Mouse (Mus musculus) MEL (cell line): ENCODE measurements around the gene Ctnnbl1. TPM values are rescaled to one million over a fixed set of nuclear protein-coding genes. Genes with fewer than 3 reads are reported as not detected.

Source experiments
- DNase-seq: peaks from one replicate; pipeline ENCODE4 v3.0.0; 2011; ENCODE audit warnings: low read depth, low spot score
- H3K27ac ChIP-seq: 2 replicates; pipeline ENCODE4 v1.5.1; 2012; ENCODE audit warnings: low read depth, mild to moderate bottlenecking, control low read depth, low read length, moderate library complexity; ENCODE audit not compliant: control insufficient read depth
- H3K27me3 ChIP-seq, 2 experiments: fragments of 150-350 bp in 1 of 2; sonication (generic) in 1 of 2; 2 replicates each; pipeline ENCODE4 v1.6.1; 2012; ENCODE audit warnings: low read length in 2 of 2, mild to moderate bottlenecking in 2 of 2, improper control_type of control experiment in 1 of 2, moderate library complexity in 1 of 2; ENCODE audit not compliant: insufficient read depth in 2 of 2, control insufficient read depth in 1 of 2
- H3K36me3 ChIP-seq, 2 experiments: 2 replicates each; pipeline ENCODE4 v1.6.1; 2012 to 2014; ENCODE audit warnings: low read length in 2 of 2, improper control_type of control experiment in 1 of 2, inconsistent platforms in 1 of 2, mild to moderate bottlenecking in 1 of 2; ENCODE audit not compliant: insufficient read depth in 2 of 2, control insufficient read depth in 1 of 2
- H3K4me1 ChIP-seq, 2 experiments: fragments of 150-350 bp in 1 of 2; sonication (generic) in 1 of 2; 2 replicates each; pipeline ENCODE4 v1.6.1; 2012; ENCODE audit warnings: low read length in 2 of 2, improper control_type of control experiment in 1 of 2, mild to moderate bottlenecking in 1 of 2; ENCODE audit not compliant: insufficient read depth in 2 of 2, control insufficient read depth in 1 of 2
- H3K4me3 ChIP-seq, 2 experiments: fragments of 150-350 bp in 1 of 2; sonication (generic) in 1 of 2; 2 replicates each; pipeline ENCODE4 v1.5.1; 2012; ENCODE audit warnings: low read depth in 2 of 2, low read length in 2 of 2, mild to moderate bottlenecking in 2 of 2, moderate library complexity in 2 of 2, control low read depth in 1 of 2, improper control_type of control experiment in 1 of 2; ENCODE audit not compliant: control insufficient read depth in 1 of 2, insufficient read depth in 1 of 2
- H3K79me2 ChIP-seq: 2 replicates; pipeline ENCODE4 v1.6.1; 2012; ENCODE audit warnings: mild to moderate bottlenecking, low read length, moderate library complexity; ENCODE audit not compliant: control insufficient read depth, poor library complexity, insufficient read depth
- H3K9ac ChIP-seq: 2 replicates; pipeline ENCODE4 v1.6.1; 2012; ENCODE audit warnings: low read depth, mild to moderate bottlenecking, control low read depth, low read length, moderate library complexity; ENCODE audit not compliant: control insufficient read depth, poor library complexity, severe bottlenecking
- H3K9me3 ChIP-seq: fragments of 150-350 bp; sonication (generic); replicated peaks from 2 replicates; pipeline ENCODE4 v1.6.1; 2012; ENCODE audit warnings: mild to moderate bottlenecking, low read length, improper control_type of control experiment, moderate library complexity; ENCODE audit not compliant: insufficient read depth
- BHLHE40 ChIP-seq: IDR thresholded peaks from 2 replicates; pipeline ENCODE4 v1.6.1; 2012; ENCODE audit warnings: low read depth, mild to moderate bottlenecking, inconsistent platforms, low read length, improper control_type of control experiment, borderline replicate concordance
- CHD2 ChIP-seq: IDR thresholded peaks from 2 replicates; pipeline ENCODE4 v1.6.1; 2011; ENCODE audit warnings: low read length, improper control_type of control experiment
- CTCF ChIP-seq, 3 experiments: IDR thresholded peaks in 2 of 3; conservative IDR thresholded peaks in 1 of 3; 2 replicates each; pipeline ENCODE4 v1.5.1; 2011 to 2012; ENCODE audit warnings: low read length in 3 of 3, low read depth in 2 of 3, mild to moderate bottlenecking in 2 of 3, improper control_type of control experiment in 1 of 3, inconsistent platforms in 1 of 3, mixed read lengths in 1 of 3, moderate library complexity in 1 of 3; ENCODE audit not compliant: control insufficient read depth in 1 of 3, insufficient read depth in 1 of 3, poor library complexity in 1 of 3, severe bottlenecking in 1 of 3
- E2F4 ChIP-seq: IDR thresholded peaks from 2 replicates; pipeline ENCODE4 v1.6.1; 2011; ENCODE audit warnings: low read depth, low read length, improper control_type of control experiment, borderline replicate concordance
- EP300 ChIP-seq, 2 experiments: IDR thresholded peaks; 2 replicates each; pipeline ENCODE4 v1.6.1; 2011; ENCODE audit warnings: improper control_type of control experiment in 2 of 2, low read length in 2 of 2, low read depth in 1 of 2, mild to moderate bottlenecking in 1 of 2
- ETS1 ChIP-seq: IDR thresholded peaks from 2 replicates; pipeline ENCODE4 v1.6.1; 2012; ENCODE audit warnings: low read depth, mild to moderate bottlenecking, inconsistent platforms, low read length, improper control_type of control experiment, moderate library complexity
- GATA1 ChIP-seq: IDR thresholded peaks from 2 replicates; pipeline ENCODE4 v1.6.1; 2011; ENCODE audit warnings: low read depth, low read length, improper control_type of control experiment
- HCFC1 ChIP-seq: IDR thresholded peaks from 2 replicates; pipeline ENCODE4 v1.6.1; 2012; ENCODE audit warnings: low read depth, mild to moderate bottlenecking, inconsistent platforms, low read length, improper control_type of control experiment, moderate library complexity
- JUND ChIP-seq: IDR thresholded peaks from 2 replicates; pipeline ENCODE4 v1.6.1; 2011; ENCODE audit warnings: low read depth, mild to moderate bottlenecking, improper control_type of control experiment, low read length
- KAT2A ChIP-seq: conservative IDR thresholded peaks from 2 replicates; pipeline ENCODE4 v1.6.1; 2012; ENCODE audit warnings: low read depth, low read length, improper control_type of control experiment, inconsistent platforms
- MAZ ChIP-seq: IDR thresholded peaks from 2 replicates; pipeline ENCODE4 v1.6.1; 2012; ENCODE audit warnings: low read depth, mild to moderate bottlenecking, inconsistent platforms, low read length, improper control_type of control experiment
- MEF2A ChIP-seq: IDR thresholded peaks from 2 replicates; pipeline ENCODE4 v1.6.1; 2014; ENCODE audit warnings: low read depth, mild to moderate bottlenecking, inconsistent platforms, low read length, improper control_type of control experiment; ENCODE audit not compliant: poor library complexity, insufficient replicate concordance, severe bottlenecking; ENCODE audit errors: extremely low read depth
- MXI1 ChIP-seq: IDR thresholded peaks from 2 replicates; pipeline ENCODE4 v1.6.1; 2011; ENCODE audit warnings: mild to moderate bottlenecking, low read depth, low read length, improper control_type of control experiment
- MYB ChIP-seq: IDR thresholded peaks from 2 replicates; pipeline ENCODE4 v1.6.1; 2011; ENCODE audit warnings: mild to moderate bottlenecking, low read depth, low read length, improper control_type of control experiment
- MYC ChIP-seq: IDR thresholded peaks from 2 replicates; pipeline ENCODE4 v1.6.1; 2011; ENCODE audit warnings: low read depth, mild to moderate bottlenecking, low read length, improper control_type of control experiment, moderate library complexity
- NELFE ChIP-seq: IDR thresholded peaks from 2 replicates; pipeline ENCODE4 v1.6.1; 2011; ENCODE audit warnings: low read depth, low read length, improper control_type of control experiment
- NRF1 ChIP-seq: IDR thresholded peaks from 2 replicates; pipeline ENCODE4 v1.6.1; 2014; ENCODE audit warnings: low read depth, mild to moderate bottlenecking, inconsistent platforms, low read length, improper control_type of control experiment, moderate library complexity; ENCODE audit not compliant: poor library complexity, insufficient read depth, severe bottlenecking
- POLR2A ChIP-seq, 2 experiments: IDR thresholded peaks; 2 replicates each; pipeline ENCODE4 v1.6.1; 2011 to 2012; ENCODE audit warnings: low read length in 2 of 2, mild to moderate bottlenecking in 2 of 2, control low read depth in 1 of 2, improper control_type of control experiment in 1 of 2, low read depth in 1 of 2, moderate library complexity in 1 of 2; ENCODE audit not compliant: control insufficient read depth in 1 of 2, insufficient read depth in 1 of 2, poor library complexity in 1 of 2
- POLR2AphosphoS2 ChIP-seq: IDR thresholded peaks from 2 replicates; pipeline ENCODE4 v1.6.1; 2011; ENCODE audit warnings: low read length, improper control_type of control experiment
- RAD21 ChIP-seq: IDR thresholded peaks from 2 replicates; pipeline ENCODE4 v1.6.1; 2011; ENCODE audit warnings: mild to moderate bottlenecking, low read depth, low read length, improper control_type of control experiment
- SIN3A ChIP-seq: IDR thresholded peaks from 2 replicates; pipeline ENCODE4 v1.6.1; 2012; ENCODE audit warnings: low read length, improper control_type of control experiment, inconsistent platforms
- SMC3 ChIP-seq: IDR thresholded peaks from 2 replicates; pipeline ENCODE4 v1.6.1; 2011; ENCODE audit warnings: low read depth, low read length, improper control_type of control experiment
- TAL1 ChIP-seq: IDR thresholded peaks from 2 replicates; pipeline ENCODE4 v1.6.1; 2012; ENCODE audit warnings: mild to moderate bottlenecking, inconsistent platforms, low read length, moderate library complexity, mixed read lengths
- TBP ChIP-seq: IDR thresholded peaks from 2 replicates; pipeline ENCODE4 v1.8.0; 2011; ENCODE audit warnings: low read depth, low read length, improper control_type of control experiment
- USF1 ChIP-seq: IDR thresholded peaks from 2 replicates; pipeline ENCODE4 v1.6.1; 2014; ENCODE audit warnings: low read depth, mild to moderate bottlenecking, inconsistent platforms, low read length, improper control_type of control experiment, moderate library complexity
- USF2 ChIP-seq, 2 experiments: IDR thresholded peaks; 2 replicates each; pipeline ENCODE4 v1.6.1; 2011 to 2012; ENCODE audit warnings: improper control_type of control experiment in 2 of 2, low read length in 2 of 2, borderline replicate concordance in 1 of 2, inconsistent platforms in 1 of 2, low read depth in 1 of 2, mild to moderate bottlenecking in 1 of 2; ENCODE audit not compliant: insufficient read depth in 1 of 2
- ZC3H11A ChIP-seq: IDR thresholded peaks from 2 replicates; pipeline ENCODE4 v1.6.1; 2012; ENCODE audit warnings: low read depth, mild to moderate bottlenecking, inconsistent platforms, low read length, improper control_type of control experiment
- ZMIZ1 ChIP-seq: IDR thresholded peaks from 2 replicates; pipeline ENCODE4 v1.6.1; 2012; ENCODE audit warnings: low read depth, mild to moderate bottlenecking, inconsistent platforms, low read length, improper control_type of control experiment, moderate library complexity
- polyA plus RNA-seq, 2 experiments: library from polyadenylated mRNA; stranded (reverse) in 1 of 2; unstranded in 1 of 2; fragments of >175 nt in 1 of 2; fragments of >200 nt in 1 of 2; gene quantifications; 2 replicates each; pipeline versions ENCODE4 v1.2.1 to v1.2.4; 2012; ENCODE audit warnings: low replicate concordance in 2 of 2, low read depth in 1 of 2; ENCODE audit not compliant: insufficient read length in 2 of 2, insufficient read depth in 1 of 2, missing spikeins in 1 of 2
- total RNA-seq: library from RNA; depleted of rRNA; stranded (reverse); fragments of 300-350 nt; gene quantifications from 2 replicates; pipeline ENCODE4 v1.2.3, GENCODE M21; 2012

Ctnnbl1 gene
- total and polyA plus RNA-seq, 3 experiments, result 60.7 to 61.7 TPM; not detected in 1

DNA sequence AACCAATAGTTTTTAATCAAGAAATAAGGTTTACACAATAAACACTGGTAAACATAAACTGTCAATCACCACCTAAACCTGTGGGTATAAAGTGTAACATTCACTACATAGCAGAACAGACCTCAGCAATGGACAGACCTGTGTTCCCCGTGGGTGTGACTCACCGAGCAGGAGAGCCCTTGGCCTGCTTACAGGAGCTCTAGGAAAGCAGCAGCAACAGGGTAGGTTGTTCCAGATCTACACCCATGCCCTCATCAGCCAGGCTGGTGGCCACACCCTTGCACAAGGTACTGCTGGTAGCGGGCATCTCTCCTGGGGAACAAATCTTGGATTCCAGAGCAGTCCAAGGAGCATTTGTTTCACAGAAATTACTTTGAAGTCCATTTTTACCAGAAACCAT lies 115.9 kb downstream of the Ctnnbl1 start:
- no peak for TF ChIP-seq MEF2A
- no peak for TF ChIP-seq POLR2A (IDR thresholded peaks at IDR 0.05; ENCODE audit: control insufficient read depth in 1 of 2, insufficient read depth in 1 of 2, low read depth in 1 of 2, low read length in 2 of 2, poor library complexity in 1 of 2)
- TF ChIP-seq MXI1, result no peak
- TF ChIP-seq ETS1, result no peak
- TF ChIP-seq CHD2, result no peak
- TF ChIP-seq RAD21, result no peak
- TF ChIP-seq GATA1, result no peak
- no peak for TF ChIP-seq NELFE
- no peak for TF ChIP-seq MAZ
- TF ChIP-seq TBP, result no peak
- no peak for TF ChIP-seq TAL1
- H3K4me1 ChIP-seq, result no peaks in the 10 kb centered on the region
- DNase-seq, result no peak
- no peak overlapping the region for H3K9ac ChIP-seq
- no peaks in the 10 kb centered on the region for H3K79me2 ChIP-seq
- no peak overlapping the region for H3K4me3 ChIP-seq
- 0 out of 4 replicates have a peak, but pooled peaks cover 0 to 1% of the 10 kb centered on the region in 2 experiments for H3K36me3 ChIP-seq
- H3K27me3 ChIP-seq, result no peaks in the 10 kb centered on the region
- no peaks in the 10 kb centered on the region for H3K9me3 ChIP-seq
- no peak overlapping the region for H3K27ac ChIP-seq

DNA sequence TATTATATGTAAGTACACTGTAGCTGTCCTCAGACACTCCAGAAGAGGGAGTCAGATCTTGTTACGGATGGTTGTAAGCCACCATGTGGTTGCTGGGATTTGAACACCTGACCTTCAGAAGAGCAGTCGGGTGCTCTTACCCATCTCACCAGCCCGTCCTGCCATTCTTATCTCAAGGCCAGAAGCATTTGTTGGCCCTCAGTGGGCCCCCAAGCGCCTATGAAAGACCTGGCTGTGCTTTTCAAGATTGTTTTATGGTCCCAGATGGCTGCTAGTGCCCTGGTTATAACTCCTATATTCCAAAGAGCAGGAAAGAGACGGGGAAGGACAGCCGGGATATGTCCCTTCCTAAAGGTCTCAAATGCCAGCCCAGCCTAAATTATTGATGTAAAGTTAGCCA lies 118.6 kb downstream of the Ctnnbl1 start:
- Histone ChIP-seq H3K9me3 (no peaks in the 10 kb centered on the region), H3K79me2 (no peaks in the 10 kb centered on the region), H3K27ac (no peak overlapping the region), H3K4me1 (no peaks in the 10 kb centered on the region), H3K4me3 (no peak overlapping the region), H3K36me3 (0 out of 4 replicates have a peak, but pooled peaks cover 0 to 1% of the 10 kb centered on the region in 2 experiments), H3K27me3 (no peaks in the 10 kb centered on the region), H3K9ac (no peak overlapping the region)
- TF ChIP-seq BHLHE40 (no peak), EP300 (IDR thresholded peaks at IDR 0.05; ENCODE audit: low read depth in 1 of 2, low read length in 2 of 2) (no peak), MYB (no peak), CTCF (IDR thresholded peaks at IDR 0.05 in 2 of 3, conservative IDR thresholded peaks at IDR 0.05 in 1 of 3; ENCODE audit: control insufficient read depth in 1 of 3, insufficient read depth in 1 of 3, low read depth in 2 of 3, low read length in 3 of 3, poor library complexity in 1 of 3, severe bottlenecking in 1 of 3) (no peak), USF1 (no peak), GATA1 (no peak), NRF1 (no peak), E2F4 (no peak), POLR2AphosphoS2 (no peak), KAT2A (no peak), ZC3H11A (no peak), SMC3 (no peak), MXI1 (no peak), HCFC1 (no peak), MYC (no peak), USF2 (IDR thresholded peaks at IDR 0.05; ENCODE audit: borderline replicate concordance in 1 of 2, insufficient read depth in 1 of 2, low read depth in 1 of 2, low read length in 2 of 2) (no peak), RAD21 (no peak), ZMIZ1 (no peak), JUND (no peak), SIN3A (no peak)
- DNase-seq, result no peak
